Mouse (Mus musculus): ENCODE data around the gene Gm49387. TPM values are rescaled to one million over a fixed set of nuclear protein-coding genes. Genes with fewer than 3 reads are reported as not detected.

Gene Gm49387
- polyA plus RNA-seq, 1 experiment from 2014 or later, result 0.93 TPM

DNA sequence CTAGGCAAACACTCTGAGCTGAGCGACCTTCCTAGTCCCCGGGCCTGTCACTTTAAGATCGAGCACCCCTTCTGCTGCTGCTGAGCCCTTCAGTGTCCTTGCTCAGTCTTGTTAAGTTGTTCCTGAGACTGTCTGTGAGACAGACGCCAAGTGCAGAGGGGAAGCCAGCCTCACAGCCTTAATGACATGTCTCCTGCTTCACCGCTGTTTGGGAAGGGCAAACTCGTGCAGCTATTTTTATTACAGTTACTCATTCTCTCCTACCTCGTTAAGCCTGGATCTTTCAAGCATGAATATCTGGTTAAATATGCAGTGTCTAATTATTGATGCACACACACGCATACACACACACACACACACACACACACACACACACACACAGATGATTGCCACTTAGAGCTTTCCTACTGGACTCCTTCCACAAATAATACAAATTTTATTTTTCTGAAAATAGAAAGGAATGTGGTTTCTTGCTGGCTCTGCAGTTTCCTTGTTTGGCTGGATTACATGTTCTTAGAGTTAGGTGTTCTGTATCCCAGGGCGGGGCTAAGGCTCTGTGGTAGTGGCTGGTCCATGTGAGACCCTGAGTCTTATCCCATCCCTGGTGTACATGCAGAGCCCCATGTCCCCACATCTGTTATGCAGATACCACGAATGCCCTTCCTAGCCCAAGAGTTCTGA, 19.0 kb upstream of the Gm49387 start:
- WGBS, result 64% methylated on average over 10 of the region's 10 CpGs
- Histone ChIP-seq H3K4me2 (replicated peaks) (no peak overlapping the region), H3K9ac (no peak overlapping the region), H3K27ac (peak overlapping the region; percentile 70), H3K9me3 (replicated peaks) (no peaks in the 10 kb centered on the region), H3K27me3 (no peaks in the 10 kb centered on the region), H3K4me3 (no peak overlapping the region), H3K36me3 (no peaks in the 10 kb centered on the region), H3K4me1 (peaks cover 53% of the 10 kb centered on the region)
- ATAC-seq (ENCODE audit: low FRiP score), result no peak

DNA sequence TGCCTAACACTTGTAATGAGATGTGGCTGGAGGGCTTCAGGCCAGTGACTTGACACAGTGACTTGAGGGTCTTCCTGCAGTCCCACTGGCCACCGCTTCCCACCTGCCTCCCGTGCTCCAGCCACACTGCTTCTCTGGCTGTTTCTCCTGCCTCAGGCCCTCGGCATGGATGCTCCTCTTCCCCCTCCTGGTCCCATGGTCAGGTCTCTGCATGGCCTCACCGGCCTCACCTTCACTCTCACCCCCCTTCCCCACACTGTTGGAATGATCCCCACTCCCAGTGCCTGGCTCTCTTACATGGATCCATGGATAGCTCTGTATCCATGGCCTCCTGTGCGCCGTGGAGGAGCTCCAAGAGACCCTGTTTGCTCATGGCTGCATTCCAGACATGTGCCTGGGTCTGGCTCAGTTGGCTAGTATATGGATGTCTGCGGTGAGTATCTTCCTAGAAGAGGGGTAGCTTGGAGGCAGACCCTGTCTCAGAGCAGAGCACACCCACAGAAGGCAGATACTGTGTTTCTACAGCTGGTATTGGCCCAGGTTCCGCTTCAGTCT, 17.5 kb upstream of the Gm49387 start:
- Histone ChIP-seq H3K27ac (no peak overlapping the region), H3K27me3 (no peaks in the 10 kb centered on the region), H3K4me3 (no peak overlapping the region), H3K4me1 (peaks cover 40% of the 10 kb centered on the region), H3K4me2 (replicated peaks) (no peak overlapping the region), H3K36me3 (no peaks in the 10 kb centered on the region), H3K9ac (no peak overlapping the region), H3K9me3 (replicated peaks) (no peaks in the 10 kb centered on the region)
- ATAC-seq (ENCODE audit: low FRiP score), result no peak
- WGBS, result 91% methylated on average over 8 of the region's 8 CpGs

DNA sequence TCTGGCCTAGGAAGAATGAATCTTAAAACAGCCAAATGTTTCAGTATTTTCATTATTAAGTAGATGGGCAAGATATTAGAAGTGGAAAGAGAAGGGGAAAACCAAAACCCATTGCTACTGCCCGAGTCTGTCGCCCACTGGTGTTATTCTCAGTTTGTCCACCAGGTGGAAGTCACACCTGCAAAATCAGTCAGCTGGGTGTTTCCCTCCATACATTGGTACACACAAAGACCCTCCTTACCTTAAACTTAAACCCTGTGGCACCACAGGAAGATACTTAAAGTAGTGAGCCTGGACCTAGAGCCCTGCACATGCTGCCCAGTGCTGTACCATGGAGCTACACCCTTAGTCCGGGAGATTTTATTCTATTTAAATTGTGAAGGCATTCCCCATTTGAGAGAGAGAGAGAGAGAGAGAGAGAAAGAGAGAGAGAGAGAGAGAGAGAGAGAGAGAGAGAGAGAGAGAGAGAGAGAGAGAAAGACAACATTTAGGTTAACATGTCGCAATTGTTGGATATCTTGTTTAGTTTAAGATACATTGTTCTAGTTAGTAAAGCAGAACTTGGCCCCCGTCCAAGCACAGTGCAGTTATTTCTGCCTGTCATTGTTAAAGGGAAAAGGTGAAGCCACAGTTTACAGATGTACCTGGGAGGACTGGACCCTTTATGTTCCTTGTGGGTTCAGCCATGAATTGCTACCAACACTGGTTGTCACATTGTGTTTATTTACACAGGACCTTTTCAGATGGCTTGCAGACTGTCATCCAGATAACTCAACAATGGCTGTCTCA, 16.4 kb upstream of the Gm49387 start:
- no peak overlapping the region for H3K4me3 ChIP-seq
- H3K36me3 ChIP-seq, result no peaks in the 10 kb centered on the region
- H3K9me3 ChIP-seq (replicated peaks), result no peaks in the 10 kb centered on the region
- no peak overlapping the region for H3K9ac ChIP-seq
- no peak overlapping the region for H3K4me2 ChIP-seq (replicated peaks)
- no peaks in the 10 kb centered on the region for H3K27me3 ChIP-seq
- peaks cover 28% of the 10 kb centered on the region for H3K4me1 ChIP-seq
- ATAC-seq (ENCODE audit: low FRiP score), result no peak
- 42% methylated on average over 5 of the region's 5 CpGs for WGBS
- no peak overlapping the region for H3K27ac ChIP-seq

DNA sequence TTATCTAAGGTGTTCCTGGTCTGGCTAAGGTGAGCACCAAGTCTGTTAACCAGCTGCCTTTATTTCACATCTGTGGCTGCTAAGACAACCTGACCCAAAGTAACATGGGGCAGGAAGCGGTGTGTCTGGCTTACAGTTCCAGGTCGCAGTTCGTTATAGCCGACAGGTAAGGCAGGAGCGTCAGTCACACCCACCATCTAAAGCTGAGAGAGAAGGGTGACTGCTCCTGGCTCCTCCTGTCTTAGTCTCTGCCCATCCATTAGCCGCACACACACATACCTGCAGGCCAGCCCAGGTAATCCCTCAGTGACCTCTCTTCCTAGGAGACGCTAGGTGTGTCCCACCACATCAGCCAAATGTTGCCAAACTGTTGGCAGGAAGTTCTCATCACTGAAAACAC, 15.7 kb upstream of the Gm49387 start:
- Histone ChIP-seq H3K9me3 (replicated peaks) (no peaks in the 10 kb centered on the region), H3K4me1 (peaks cover 24% of the 10 kb centered on the region), H3K27me3 (no peaks in the 10 kb centered on the region), H3K4me3 (no peak overlapping the region), H3K27ac (no peak overlapping the region), H3K9ac (no peak overlapping the region), H3K36me3 (no peaks in the 10 kb centered on the region), H3K4me2 (replicated peaks) (no peak overlapping the region)
- no peak for ATAC-seq (ENCODE audit: low FRiP score)
- WGBS, result 83% methylated on average over 7 of the region's 7 CpGs

DNA sequence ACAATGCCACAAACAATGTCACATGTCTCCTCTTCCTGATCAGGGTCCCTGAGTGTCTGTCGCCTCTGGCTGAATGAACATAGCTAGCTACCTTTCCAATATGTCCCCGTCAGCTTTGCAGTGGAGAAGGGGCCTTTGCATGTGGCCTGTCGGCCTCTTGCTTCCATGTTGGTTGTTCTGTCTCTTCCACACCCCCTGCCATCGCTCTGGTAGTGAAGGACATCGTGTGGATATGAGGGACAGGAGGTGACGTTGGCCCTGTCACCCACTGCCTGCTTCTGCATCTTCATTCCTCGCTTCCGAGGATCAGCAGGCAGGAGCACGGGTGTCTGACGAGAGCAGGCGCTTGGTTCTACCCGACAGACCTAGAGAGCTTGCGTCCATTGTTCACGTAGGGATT, 14.7 kb upstream of the Gm49387 start:
- Histone ChIP-seq H3K9me3 (replicated peaks) (peaks cover 2% of the 10 kb centered on the region; the same call in 1 of the 2 replicates), H3K36me3 (no peaks in the 10 kb centered on the region), H3K9ac (no peak overlapping the region), H3K4me3 (no peak overlapping the region), H3K27me3 (no peaks in the 10 kb centered on the region), H3K27ac (no peak overlapping the region), H3K4me2 (replicated peaks) (no peak overlapping the region), H3K4me1 (peaks cover 17% of the 10 kb centered on the region)
- ATAC-seq (ENCODE audit: low FRiP score), result no peak
- 81% methylated on average over 14 of the region's 14 CpGs for WGBS

DNA sequence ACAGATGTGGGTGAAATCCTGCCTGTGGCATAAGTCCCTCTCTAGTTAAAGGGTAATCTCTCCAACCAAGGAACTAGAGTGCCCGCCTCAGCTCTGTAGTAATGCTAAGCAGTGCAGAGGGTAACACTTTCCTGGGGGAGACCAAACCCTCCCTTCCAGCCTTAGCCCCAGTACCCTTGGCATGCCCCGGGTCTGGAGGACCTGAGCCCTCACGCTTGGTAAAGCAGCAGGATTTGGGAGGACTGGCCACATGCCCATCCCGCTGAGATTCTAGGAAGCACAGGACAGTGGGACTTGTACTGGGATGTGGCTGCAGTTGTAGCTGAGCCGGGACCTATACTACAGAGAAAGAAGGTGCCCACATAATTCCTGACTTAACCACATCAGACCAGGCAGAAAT, 14.1 kb upstream of the Gm49387 start:
- no peaks in the 10 kb centered on the region for H3K27me3 ChIP-seq
- H3K36me3 ChIP-seq, result no peaks in the 10 kb centered on the region
- H3K4me1 ChIP-seq, result peaks cover 12% of the 10 kb centered on the region
- H3K9ac ChIP-seq, result no peak overlapping the region
- peaks cover 3% of the 10 kb centered on the region; the same call in 1 of the 2 replicates for H3K9me3 ChIP-seq (replicated peaks)
- H3K27ac ChIP-seq, result no peak overlapping the region
- 87% methylated on average over 5 of the region's 5 CpGs for WGBS
- H3K4me3 ChIP-seq, result no peak overlapping the region
- H3K4me2 ChIP-seq (replicated peaks), result no peak overlapping the region
- ATAC-seq (ENCODE audit: low FRiP score), result no peak

DNA sequence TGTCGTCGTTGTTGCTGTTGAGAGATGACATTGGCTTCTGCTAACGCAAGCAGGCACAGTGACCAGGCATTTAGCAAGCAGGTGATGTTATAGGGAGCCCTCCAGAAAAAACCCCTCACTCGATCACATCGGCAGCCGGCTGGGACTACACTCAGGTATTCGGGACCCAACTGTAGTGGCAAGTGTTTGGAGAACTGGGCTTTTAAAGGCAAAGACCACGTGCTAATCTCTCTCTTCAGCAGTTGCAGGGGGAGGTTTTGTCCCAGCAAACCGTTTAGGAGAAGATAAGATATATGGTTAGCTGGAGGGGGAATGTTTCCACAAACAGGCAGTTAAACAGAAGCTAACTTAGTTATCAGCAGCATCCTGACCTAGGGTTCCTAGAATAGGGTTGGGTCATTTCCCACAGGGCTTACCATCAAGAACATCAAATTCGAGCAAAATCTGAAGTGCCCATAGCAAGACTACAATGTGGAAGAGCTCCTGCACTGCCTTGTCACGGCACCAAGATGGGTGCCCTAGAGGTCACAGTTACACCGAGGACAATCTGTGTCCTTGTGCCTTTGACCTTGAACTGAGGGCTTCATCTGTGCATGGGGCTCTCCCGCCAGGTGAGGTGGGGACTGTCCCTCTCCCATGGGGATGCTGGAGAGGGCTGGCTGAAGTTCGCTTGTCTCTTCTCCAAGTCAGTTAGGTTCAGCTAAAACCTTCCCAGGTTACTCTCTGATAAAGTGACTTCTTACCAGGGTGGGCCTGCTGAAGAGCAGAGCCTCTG, 12.6 kb upstream of the Gm49387 start:
- Histone ChIP-seq H3K27me3 (no peaks in the 10 kb centered on the region), H3K4me3 (no peak overlapping the region), H3K36me3 (no peaks in the 10 kb centered on the region), H3K9ac (no peak overlapping the region), H3K9me3 (replicated peaks) (peaks cover 3% of the 10 kb centered on the region; the same call in 1 of the 2 replicates), H3K4me2 (replicated peaks) (no peak overlapping the region), H3K4me1 (peaks cover 4% of the 10 kb centered on the region; the same call in 1 of the 2 replicates), H3K27ac (no peak overlapping the region)
- 84% methylated on average over 14 of the region's 14 CpGs for WGBS
- ATAC-seq (ENCODE audit: low FRiP score), result no peak

DNA sequence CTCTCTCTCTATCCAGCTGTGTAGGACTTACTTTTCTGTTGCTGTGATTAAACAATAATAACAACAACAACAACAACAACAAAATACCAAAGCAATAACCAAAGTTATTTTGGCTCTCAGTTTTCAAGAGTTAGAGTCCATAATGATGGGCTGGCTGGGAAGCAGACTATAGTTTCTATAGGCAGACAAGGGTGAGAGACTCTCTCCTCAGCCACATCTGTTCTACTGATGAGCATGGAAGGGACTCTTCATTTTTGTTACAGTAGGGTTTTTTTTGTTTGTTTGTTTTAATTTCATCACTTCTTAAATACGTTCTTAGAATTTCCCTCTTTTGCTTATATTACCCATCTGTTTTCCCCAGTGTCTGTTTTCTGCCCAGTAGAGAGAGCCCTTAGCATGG, 11.9 kb upstream of the Gm49387 start:
- no peak for ATAC-seq (ENCODE audit: low FRiP score)
- no peak overlapping the region for H3K4me3 ChIP-seq
- no peak overlapping the region for H3K9ac ChIP-seq
- H3K9me3 ChIP-seq (replicated peaks), result peaks cover 3% of the 10 kb centered on the region; the same call in 1 of the 2 replicates
- no peaks in the 10 kb centered on the region for H3K27me3 ChIP-seq
- no peak overlapping the region for H3K27ac ChIP-seq
- 86% methylated on average over 1 of the region's 1 CpGs for WGBS
- H3K4me2 ChIP-seq (replicated peaks), result no peak overlapping the region
- no peaks in the 10 kb centered on the region for H3K36me3 ChIP-seq
- H3K4me1 ChIP-seq, result peaks cover 4% of the 10 kb centered on the region; the same call in 1 of the 2 replicates

DNA sequence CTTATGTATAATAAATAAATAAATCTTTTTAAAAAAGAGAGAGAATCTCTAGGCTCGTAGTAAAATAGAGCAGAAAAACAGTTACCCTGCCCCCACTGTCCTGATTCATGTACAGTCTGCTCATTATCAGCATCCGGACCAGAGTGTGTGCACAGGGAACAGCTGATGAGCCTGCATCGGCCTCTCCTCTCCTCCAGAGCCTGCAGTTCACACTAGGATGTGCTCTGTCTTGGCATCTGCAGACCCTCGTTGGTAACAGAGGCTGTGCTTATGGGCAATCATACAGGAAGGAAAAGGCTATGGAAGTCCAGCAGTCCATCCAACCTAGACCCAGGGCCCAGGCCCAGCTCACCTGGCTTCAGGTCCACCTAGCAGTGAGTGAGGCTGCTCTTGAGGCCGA, 11.4 kb upstream of the Gm49387 start:
- H3K9me3 ChIP-seq (replicated peaks), result peaks cover 3% of the 10 kb centered on the region; the same call in 1 of the 2 replicates
- no peaks in the 10 kb centered on the region for H3K27me3 ChIP-seq
- no peak overlapping the region for H3K27ac ChIP-seq
- H3K9ac ChIP-seq, result no peak overlapping the region
- ATAC-seq (ENCODE audit: low FRiP score), result no peak
- H3K4me1 ChIP-seq, result no peaks in the 10 kb centered on the region
- whole genome bisulfite sequencing, result 72% methylated on average over 5 of the region's 5 CpGs
- no peak overlapping the region for H3K4me3 ChIP-seq
- no peak overlapping the region for H3K4me2 ChIP-seq (replicated peaks)
- H3K36me3 ChIP-seq, result no peaks in the 10 kb centered on the region

DNA sequence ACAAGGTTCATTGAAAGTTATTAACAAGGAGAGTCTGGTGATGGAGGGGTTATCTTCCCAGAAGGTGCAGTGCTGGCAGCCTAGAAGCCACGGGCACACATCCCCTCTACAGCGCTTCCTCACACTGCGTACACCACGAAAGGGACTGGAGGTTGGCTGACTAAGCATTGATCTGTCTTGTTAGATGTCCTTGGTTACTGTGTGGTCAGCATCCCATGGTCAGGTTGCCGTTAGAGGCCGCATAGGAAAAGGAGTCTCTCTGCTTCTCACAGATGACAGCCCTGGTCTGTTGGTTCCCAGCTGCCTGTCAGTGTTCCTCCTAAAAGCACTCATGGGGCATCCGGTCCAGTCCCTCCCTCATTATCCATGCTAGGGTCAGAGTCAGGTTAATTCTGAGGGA, 10.5 kb upstream of the Gm49387 start:
- WGBS, result 85% methylated on average over 7 of the region's 7 CpGs
- Histone ChIP-seq H3K4me3 (no peak overlapping the region), H3K27ac (no peak overlapping the region), H3K27me3 (no peaks in the 10 kb centered on the region), H3K9ac (no peak overlapping the region), H3K4me1 (no peaks in the 10 kb centered on the region), H3K9me3 (replicated peaks) (peaks cover 3% of the 10 kb centered on the region; the same call in 1 of the 2 replicates), H3K36me3 (no peaks in the 10 kb centered on the region), H3K4me2 (replicated peaks) (no peak overlapping the region)
- ATAC-seq (ENCODE audit: low FRiP score), result no peak

DNA sequence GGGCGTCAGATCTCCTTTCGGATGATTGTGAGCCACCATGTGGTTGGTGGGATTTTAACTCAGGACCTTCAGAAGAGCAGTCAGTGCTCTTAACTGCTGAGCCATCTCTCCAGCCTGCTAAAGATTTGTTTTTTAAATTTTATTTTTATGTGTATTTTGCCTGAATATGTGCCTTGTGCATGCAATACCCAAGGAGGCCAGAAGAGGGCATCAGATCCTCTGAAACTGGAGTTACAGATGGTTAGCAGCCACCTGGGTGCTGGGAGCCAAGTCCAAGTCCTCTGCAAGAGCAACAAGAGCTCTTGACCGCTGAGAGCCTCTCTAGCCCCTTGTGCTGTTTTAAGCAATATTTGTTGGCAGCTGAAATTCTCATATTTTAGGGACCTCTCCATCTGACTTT, 9.7 kb upstream of the Gm49387 start:
- H3K9ac ChIP-seq, result no peak overlapping the region
- peaks cover 3% of the 10 kb centered on the region; the same call in 1 of the 2 replicates for H3K9me3 ChIP-seq (replicated peaks)
- H3K4me1 ChIP-seq, result no peaks in the 10 kb centered on the region
- no peak overlapping the region for H3K27ac ChIP-seq
- H3K4me3 ChIP-seq, result no peak overlapping the region
- H3K36me3 ChIP-seq, result no peaks in the 10 kb centered on the region
- 100% methylated on average over 3 of the region's 3 CpGs for WGBS
- ATAC-seq (ENCODE audit: low FRiP score), result no peak
- H3K4me2 ChIP-seq (replicated peaks), result no peak overlapping the region
- no peaks in the 10 kb centered on the region for H3K27me3 ChIP-seq

DNA sequence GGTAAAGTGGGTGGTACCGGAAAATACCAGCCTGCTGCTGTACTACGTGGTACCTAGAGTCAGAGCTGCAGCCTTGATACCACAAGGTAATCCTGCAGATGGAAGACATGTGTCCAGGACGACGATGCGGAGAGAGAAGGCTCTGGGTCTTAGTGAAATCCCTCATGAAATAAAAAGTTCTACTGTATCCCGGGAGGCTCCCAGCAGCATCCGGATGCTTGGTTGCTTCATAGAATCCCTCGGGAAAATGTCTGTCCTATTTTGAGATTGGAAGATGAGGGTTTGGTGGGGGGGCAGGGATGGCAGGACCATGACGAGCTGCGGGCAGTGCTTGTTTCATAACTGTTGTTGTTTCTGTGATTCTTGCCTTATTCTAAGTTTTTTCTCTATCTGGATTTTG, 7.3 kb upstream of the Gm49387 start:
- no peak for ATAC-seq (ENCODE audit: low FRiP score)
- no peaks in the 10 kb centered on the region for H3K27me3 ChIP-seq
- WGBS, result 90% methylated on average over 10 of the region's 10 CpGs
- no peaks in the 10 kb centered on the region for H3K4me1 ChIP-seq
- H3K9me3 ChIP-seq (replicated peaks), result peaks cover 3% of the 10 kb centered on the region; the same call in 1 of the 2 replicates
- H3K4me3 ChIP-seq, result no peak overlapping the region
- no peak overlapping the region for H3K27ac ChIP-seq
- H3K9ac ChIP-seq, result no peak overlapping the region
- H3K36me3 ChIP-seq, result no peaks in the 10 kb centered on the region
- no peak overlapping the region for H3K4me2 ChIP-seq (replicated peaks)
